Mouse (Mus musculus): ENCODE measurements at regions not wholly inside any gene's neighbourhood (a gene's known extent, or its start where the extent isn't known, plus 50 kb on each side); places are given as distances from the start of the nearest gene placed in this dataset.

GRCm38 (mm10) chr2:159404940-159405339 is 610.3 kb downstream of the Dhx35 start:
- ATAC-seq (replicated peaks; ENCODE audit: low FRiP score), result no peak
- no peaks in the 10 kb centered on the region for H3K9me3 ChIP-seq (ENCODE audit: control insufficient read depth, low read length)
- 63% methylated on average over 1 of the region's 1 CpGs for WGBS
- DNase-seq (ENCODE audit: low spot score), result no peak
- no peaks in the 10 kb centered on the region for H3K4me1 ChIP-seq (replicated peaks; ENCODE audit: control insufficient read depth, insufficient read depth, low read length)
- H3K27me3 ChIP-seq (replicated peaks; ENCODE audit: control insufficient read depth, insufficient read depth, low read length), result no peaks in the 10 kb centered on the region
- no peak overlapping the region for H3K27ac ChIP-seq (ENCODE audit: low read depth, low read length)
- no peak overlapping the region for H3K4me2 ChIP-seq
- no peak overlapping the region for H3K4me3 ChIP-seq (ENCODE audit: low read depth, low read length)
- H3K36me3 ChIP-seq (ENCODE audit: control insufficient read depth, insufficient read depth, low read length), result no peaks in the 10 kb centered on the region
- no peak overlapping the region for H3K9ac ChIP-seq (ENCODE audit: low read depth, low read length)

GRCm38 (mm10) chr2:159414599-159414998 is 620.0 kb downstream of the Dhx35 start:
- Histone ChIP-seq H3K27me3 (replicated peaks; ENCODE audit: control insufficient read depth, insufficient read depth, low read length) (no peaks in the 10 kb centered on the region), H3K9ac (ENCODE audit: low read depth, low read length) (no peak overlapping the region), H3K36me3 (ENCODE audit: control insufficient read depth, insufficient read depth, low read length) (no peaks in the 10 kb centered on the region), H3K4me1 (replicated peaks; ENCODE audit: control insufficient read depth, insufficient read depth, low read length) (no peaks in the 10 kb centered on the region), H3K9me3 (ENCODE audit: control insufficient read depth, low read length) (no peaks in the 10 kb centered on the region), H3K4me2 (no peak overlapping the region), H3K27ac (ENCODE audit: low read depth, low read length) (no peak overlapping the region), H3K4me3 (ENCODE audit: low read depth, low read length) (no peak overlapping the region)
- no peak for ATAC-seq (replicated peaks; ENCODE audit: low FRiP score)
- 48% methylated on average over 1 of the region's 1 CpGs for WGBS
- no peak for DNase-seq (ENCODE audit: low spot score)

GRCm38 (mm10) chr2:159418371-159418940 is 623.8 kb downstream of the Dhx35 start:
- Histone ChIP-seq H3K27ac (ENCODE audit: low read depth, low read length) (no peak overlapping the region), H3K4me2 (no peak overlapping the region), H3K9me3 (ENCODE audit: control insufficient read depth, low read length) (no peaks in the 10 kb centered on the region), H3K4me3 (ENCODE audit: low read depth, low read length) (no peak overlapping the region), H3K27me3 (replicated peaks; ENCODE audit: control insufficient read depth, insufficient read depth, low read length) (no peaks in the 10 kb centered on the region), H3K36me3 (ENCODE audit: control insufficient read depth, insufficient read depth, low read length) (no peaks in the 10 kb centered on the region), H3K9ac (ENCODE audit: low read depth, low read length) (no peak overlapping the region), H3K4me1 (replicated peaks; ENCODE audit: control insufficient read depth, insufficient read depth, low read length) (no peaks in the 10 kb centered on the region)
- DNase-seq (ENCODE audit: low spot score) (no peak), ATAC-seq (replicated peaks; ENCODE audit: low FRiP score) (no peak)
- WGBS, result 71% methylated on average over 7 of the region's 7 CpGs

- no peak for ATAC-seq (replicated peaks; ENCODE audit: low FRiP score)
Observed at GRCm38 (mm10) chr2:159422281-159422937, 627.8 kb downstream of the Dhx35 start.

GRCm38 (mm10) chr2:159428201-159428600 is 633.6 kb downstream of the Dhx35 start:
- Histone ChIP-seq H3K36me3 (ENCODE audit: control insufficient read depth, insufficient read depth, low read length) (no peaks in the 10 kb centered on the region), H3K27ac (ENCODE audit: low read depth, low read length) (no peak overlapping the region), H3K27me3 (replicated peaks; ENCODE audit: control insufficient read depth, insufficient read depth, low read length) (no peaks in the 10 kb centered on the region), H3K4me2 (no peak overlapping the region), H3K4me1 (replicated peaks; ENCODE audit: control insufficient read depth, insufficient read depth, low read length) (no peaks in the 10 kb centered on the region), H3K4me3 (ENCODE audit: low read depth, low read length) (no peak overlapping the region), H3K9ac (ENCODE audit: low read depth, low read length) (no peak overlapping the region), H3K9me3 (ENCODE audit: control insufficient read depth, low read length) (no peaks in the 10 kb centered on the region)
- 21% methylated on average over 1 of the region's 1 CpGs for WGBS
- ATAC-seq (replicated peaks; ENCODE audit: low FRiP score), result no peak
- no peak for DNase-seq (ENCODE audit: low spot score)

More at GRCm38 (mm10) chr2:159422281-159422937, 627.8 kb downstream of the Dhx35 start:
- no peaks in the 10 kb centered on the region for H3K9me3 ChIP-seq (ENCODE audit: control insufficient read depth, low read length)
- no peaks in the 10 kb centered on the region for H3K4me1 ChIP-seq (replicated peaks; ENCODE audit: control insufficient read depth, insufficient read depth, low read length)
- no peaks in the 10 kb centered on the region for H3K27me3 ChIP-seq (replicated peaks; ENCODE audit: control insufficient read depth, insufficient read depth, low read length)
- WGBS, result 47% methylated on average over 7 of the region's 7 CpGs
- H3K4me2 ChIP-seq, result no peak overlapping the region
- H3K36me3 ChIP-seq (ENCODE audit: control insufficient read depth, insufficient read depth, low read length), result no peaks in the 10 kb centered on the region
- H3K9ac ChIP-seq (ENCODE audit: low read depth, low read length), result no peak overlapping the region
- no peak for DNase-seq (ENCODE audit: low spot score)
- H3K4me3 ChIP-seq (ENCODE audit: low read depth, low read length), result no peak overlapping the region
- H3K27ac ChIP-seq (ENCODE audit: low read depth, low read length), result no peak overlapping the region

GRCm38 (mm10) chr2:159430577-159431329 is 636.1 kb downstream of the Dhx35 start:
- no peaks in the 10 kb centered on the region for H3K36me3 ChIP-seq (ENCODE audit: control insufficient read depth, insufficient read depth, low read length)
- no peaks in the 10 kb centered on the region for H3K4me1 ChIP-seq (replicated peaks; ENCODE audit: control insufficient read depth, insufficient read depth, low read length)
- H3K27me3 ChIP-seq (replicated peaks; ENCODE audit: control insufficient read depth, insufficient read depth, low read length), result no peaks in the 10 kb centered on the region
- no peak for DNase-seq (ENCODE audit: low spot score)
- no peak overlapping the region for H3K4me2 ChIP-seq
- no peak overlapping the region for H3K27ac ChIP-seq (ENCODE audit: low read depth, low read length)
- 69% methylated on average over 5 of the region's 5 CpGs for WGBS
- no peak for ATAC-seq (replicated peaks; ENCODE audit: low FRiP score)
- no peak overlapping the region for H3K9ac ChIP-seq (ENCODE audit: low read depth, low read length)
- no peaks in the 10 kb centered on the region for H3K9me3 ChIP-seq (ENCODE audit: control insufficient read depth, low read length)
- H3K4me3 ChIP-seq (ENCODE audit: low read depth, low read length), result no peak overlapping the region

GRCm38 (mm10) chr2:159438961-159439360 is 644.4 kb downstream of the Dhx35 start:
- ATAC-seq (replicated peaks; ENCODE audit: low FRiP score) (no peak), DNase-seq (ENCODE audit: low spot score) (no peak)
- 79% methylated on average over 6 of the region's 6 CpGs for WGBS
- Histone ChIP-seq H3K9ac (ENCODE audit: low read depth, low read length) (no peak overlapping the region), H3K9me3 (ENCODE audit: control insufficient read depth, low read length) (0 out of 2 replicates have a peak, but pooled peaks cover 2% of the 10 kb centered on the region), H3K27me3 (replicated peaks; ENCODE audit: control insufficient read depth, insufficient read depth, low read length) (no peaks in the 10 kb centered on the region), H3K27ac (ENCODE audit: low read depth, low read length) (no peak overlapping the region), H3K4me1 (replicated peaks; ENCODE audit: control insufficient read depth, insufficient read depth, low read length) (no peaks in the 10 kb centered on the region), H3K4me2 (no peak overlapping the region), H3K36me3 (ENCODE audit: control insufficient read depth, insufficient read depth, low read length) (no peaks in the 10 kb centered on the region), H3K4me3 (ENCODE audit: low read depth, low read length) (no peak overlapping the region)

- H3K27ac ChIP-seq (ENCODE audit: low read depth, low read length), result no peak overlapping the region
- DNase-seq (ENCODE audit: low spot score) (no peak), ATAC-seq (replicated peaks; ENCODE audit: low FRiP score) (no peak)
- H3K4me3 ChIP-seq (ENCODE audit: low read depth, low read length), result no peak overlapping the region
- H3K27me3 ChIP-seq (replicated peaks; ENCODE audit: control insufficient read depth, insufficient read depth, low read length), result no peaks in the 10 kb centered on the region
- no peaks in the 10 kb centered on the region for H3K4me1 ChIP-seq (replicated peaks; ENCODE audit: control insufficient read depth, insufficient read depth, low read length)
- WGBS, result 33% methylated on average over 8 of the region's 8 CpGs
- H3K4me2 ChIP-seq, result no peak overlapping the region
- no peak overlapping the region for H3K9ac ChIP-seq (ENCODE audit: low read depth, low read length)
- no peaks in the 10 kb centered on the region for H3K36me3 ChIP-seq (ENCODE audit: control insufficient read depth, insufficient read depth, low read length)
- H3K9me3 ChIP-seq (ENCODE audit: control insufficient read depth, low read length), result no peaks in the 10 kb centered on the region
Observed at GRCm38 (mm10) chr2:159443581-159443980, 649.0 kb downstream of the Dhx35 start.
